Mouse (Mus musculus) hindbrain, embryonic 12.5 days (tissue): Measurements from ENCODE around the gene Usp24. TPM values are rescaled to one million over a fixed set of nuclear protein-coding genes. Genes with fewer than 3 reads are reported as not detected.

Experiments used
- ATAC-seq: fragments of 200-750 bp; cut with Nextera tagmentation; 2 replicates; pipeline ENCODE4 v1.8.0; 2017; ENCODE audit warnings: moderate TSS enrichment; ENCODE audit not compliant: low FRiP score
- H3K27ac ChIP-seq: fragments of 300-500 bp; sonication (generic); 2 replicates; pipeline ENCODE4 v1.5.1; 2016; ENCODE audit warnings: mild to moderate bottlenecking
- H3K27me3 ChIP-seq: fragments of 300-500 bp; sonication (generic); 2 replicates; pipeline ENCODE4 v1.6.1; 2016; ENCODE audit warnings: mild to moderate bottlenecking
- H3K36me3 ChIP-seq: fragments of 300-500 bp; sonication (generic); 2 replicates; pipeline ENCODE4 v1.6.1; 2016; ENCODE audit warnings: mild to moderate bottlenecking
- H3K4me1 ChIP-seq: fragments of 300-500 bp; sonication (generic); 2 replicates; pipeline ENCODE4 v1.6.1; 2016
- H3K4me2 ChIP-seq: fragments of 300-500 bp; sonication (generic); replicated peaks from 2 replicates; pipeline ENCODE4 v1.6.1; 2016; ENCODE audit warnings: mild to moderate bottlenecking
- H3K4me3 ChIP-seq: fragments of 300-500 bp; sonication (generic); 2 replicates; pipeline ENCODE4 v1.5.1; 2016; ENCODE audit warnings: mild to moderate bottlenecking
- H3K9ac ChIP-seq: fragments of 300-500 bp; sonication (generic); 2 replicates; pipeline ENCODE4 v1.6.1; 2016; ENCODE audit warnings: mild to moderate bottlenecking, moderate library complexity
- H3K9me3 ChIP-seq: fragments of 300-500 bp; sonication (generic); replicated peaks from 2 replicates; pipeline ENCODE4 v1.6.1; 2016; ENCODE audit warnings: mild to moderate bottlenecking
- WGBS: fragments of 180-500 bp; shearing (Covaris S2); methylation state at CpG from one replicate; pipeline ENCODE4 v1.1.7; 2016; 5-methylcytosine and 5-hydroxymethylcytosine counted together
- polyA plus RNA-seq: library from polyadenylated mRNA; unstranded; fragments of >200 nt; fragmentation: Nextera tagmentation; extraction: Ambion mirVana; gene quantifications from 2 replicates; pipeline ENCODE4 v1.2.1, GENCODE M21; 2016

Gene Usp24
- polyA plus RNA-seq, 1 experiment from 2014 or later = 12.7 TPM

GRCm38 (mm10) chr4:106474241-106474640 is 158.2 kb downstream of the Usp24 start:
- H3K4me3 ChIP-seq = no peak overlapping the region
- no peak overlapping the region for H3K27ac ChIP-seq
- no peak overlapping the region for H3K4me2 ChIP-seq
- no peaks in the 10 kb centered on the region for H3K9me3 ChIP-seq
- H3K9ac ChIP-seq = no peak overlapping the region
- H3K36me3 ChIP-seq = no peaks in the 10 kb centered on the region
- ATAC-seq = peak; percentile 52; the same call in 1 of the 2 replicates
- 4% methylated on average over 6 of the region's 6 CpGs for WGBS
- H3K4me1 ChIP-seq = peaks cover 3% of the 10 kb centered on the region
- H3K27me3 ChIP-seq = no peaks in the 10 kb centered on the region; the same call in 1 of the 2 replicates

DNA sequence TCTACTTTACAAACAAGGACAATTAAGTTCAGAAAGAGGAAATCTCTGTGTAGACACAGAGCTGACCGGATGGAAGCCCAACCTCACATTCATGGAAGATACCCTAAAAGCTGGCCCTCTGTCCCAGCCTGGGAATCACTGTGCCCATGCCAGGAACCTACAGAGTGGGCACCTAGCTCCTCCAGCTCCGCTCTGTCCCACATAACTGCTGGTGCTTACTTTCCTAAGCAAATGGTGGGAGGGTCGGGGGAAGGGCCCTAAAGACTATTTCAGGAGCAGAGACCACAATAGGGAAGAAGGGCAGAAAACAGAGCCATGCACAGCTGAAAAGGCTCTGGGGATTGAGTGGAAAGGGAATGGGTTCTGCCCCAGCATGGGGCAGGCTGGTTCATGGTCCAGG is 164.5 kb downstream of the Usp24 start:
- no peak overlapping the region for H3K4me2 ChIP-seq
- H3K9ac ChIP-seq = no peak overlapping the region
- no peak overlapping the region for H3K27ac ChIP-seq
- H3K4me3 ChIP-seq = no peak overlapping the region
- ATAC-seq = no peak
- 72% methylated on average over 3 of the region's 3 CpGs for WGBS
- 0 out of 2 replicates have a peak, but pooled peaks cover 8% of the 10 kb centered on the region for H3K27me3 ChIP-seq
- no peaks in the 10 kb centered on the region for H3K36me3 ChIP-seq
- H3K4me1 ChIP-seq = peaks cover 12% of the 10 kb centered on the region
- H3K9me3 ChIP-seq = no peaks in the 10 kb centered on the region

DNA sequence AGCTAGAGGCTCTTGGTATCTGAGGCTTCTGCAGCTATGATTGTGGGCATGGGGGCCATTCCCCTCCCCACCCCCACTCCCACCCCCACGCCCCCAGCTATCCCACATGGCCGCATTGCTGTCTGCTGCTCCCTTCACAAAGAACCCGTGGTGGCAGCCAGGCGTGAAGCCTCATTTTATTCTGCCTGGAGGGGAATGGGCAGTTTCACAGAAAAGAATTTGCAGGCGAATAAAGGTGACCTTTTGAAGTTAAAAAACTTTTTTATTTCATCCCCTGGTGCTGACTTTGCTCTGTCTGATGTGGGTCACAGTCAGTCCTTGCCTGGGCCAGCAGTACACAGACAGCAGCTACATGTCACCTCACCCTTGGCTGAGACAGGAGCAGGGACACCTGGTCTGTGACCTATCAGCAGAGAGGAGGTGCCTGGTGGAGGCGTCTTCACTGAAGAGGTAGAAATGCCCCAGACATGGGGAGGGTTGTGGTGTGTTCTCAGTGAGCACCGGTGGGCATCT is 167.3 kb downstream of the Usp24 start:
- H3K4me2 ChIP-seq = no peak overlapping the region
- WGBS = 37% methylated on average over 7 of the region's 7 CpGs
- 0 out of 2 replicates have a peak, but pooled peaks cover 8% of the 10 kb centered on the region for H3K27me3 ChIP-seq
- H3K9ac ChIP-seq = no peak overlapping the region
- no peak overlapping the region for H3K4me3 ChIP-seq
- H3K27ac ChIP-seq = no peak overlapping the region
- H3K36me3 ChIP-seq = no peaks in the 10 kb centered on the region
- H3K4me1 ChIP-seq = peaks cover 12% of the 10 kb centered on the region
- no peaks in the 10 kb centered on the region for H3K9me3 ChIP-seq
- no peak for ATAC-seq

GRCm38 (mm10) chr4:106483831-106484230 is 167.8 kb downstream of the Usp24 start:
- ATAC-seq = no peak
- H3K9me3 ChIP-seq = no peaks in the 10 kb centered on the region
- H3K27ac ChIP-seq = no peak overlapping the region
- whole genome bisulfite sequencing = 89% methylated on average over 1 of the region's 1 CpGs
- H3K27me3 ChIP-seq = 0 out of 2 replicates have a peak, but pooled peaks cover 8% of the 10 kb centered on the region
- no peak overlapping the region for H3K4me2 ChIP-seq
- no peaks in the 10 kb centered on the region for H3K36me3 ChIP-seq
- H3K9ac ChIP-seq = no peak overlapping the region
- H3K4me1 ChIP-seq = peaks cover 12% of the 10 kb centered on the region
- H3K4me3 ChIP-seq = no peak overlapping the region

- Histone ChIP-seq H3K27ac (no peak overlapping the region), H3K4me2 (no peak overlapping the region), H3K4me3 (no peak overlapping the region), H3K9ac (no peak overlapping the region), H3K9me3 (no peaks in the 10 kb centered on the region), H3K4me1 (peaks cover 3% of the 10 kb centered on the region; the same call in 1 of the 2 replicates), H3K27me3 (no peaks in the 10 kb centered on the region), H3K36me3 (no peaks in the 10 kb centered on the region)
- 61% methylated on average over 4 of the region's 4 CpGs for whole genome bisulfite sequencing
- no peak for ATAC-seq
Measured at GRCm38 (mm10) chr4:106490620-106491019, 174.6 kb downstream of the Usp24 start.

Other genes starting within 250 kb of the Usp24 start
- 1.0 and 1.1 TPM in 2 replicates for gene Pcsk9, start 148.1 kb downstream of the Usp24 start, polyA plus RNA-seq
- 0.08 TPM in 1 of 2 replicates, not detected in the other for gene Bsnd, start 176.1 kb downstream of the Usp24 start, polyA plus RNA-seq
- 6.9 and 7.3 TPM in 2 replicates for gene Dhcr24, start 244.8 kb downstream of the Usp24 start, polyA plus RNA-seq